Mouse (Mus musculus) embryonic fibroblast, embryonic 13.5 days (primary cell): ENCODE results near the gene Dcaf10.

Experiments used
- CTCF ChIP-seq: IDR thresholded peaks from 2 replicates; pipeline ENCODE4 v1.5.1; 2011; ENCODE audit warnings: mild to moderate bottlenecking, control low read depth, low read length, moderate library complexity, borderline replicate concordance; ENCODE audit not compliant: insufficient read depth
- POLR2A ChIP-seq: IDR thresholded peaks from 2 replicates; pipeline ENCODE4 v1.6.1; 2011; ENCODE audit warnings: low read depth, mild to moderate bottlenecking, control low read depth, low read length, moderate library complexity

GRCm38 (mm10) chr4:45426724-45427457 lies 85.0 kb downstream of the Dcaf10 start:
- TF ChIP-seq CTCF (no peak), POLR2A (no peak)
